Mouse (Mus musculus) ES-Bruce4 (cell line): Measurements from ENCODE around the gene Mme.

Experiments used
- CTCF ChIP-seq: IDR thresholded peaks from one replicate; pipeline ENCODE4 v1.8.1; 2011; ENCODE audit warnings: low read depth, low read length
- EP300 ChIP-seq: IDR thresholded peaks from 2 replicates; pipeline ENCODE4 v1.6.1; 2011; ENCODE audit warnings: low read depth, low read length; ENCODE audit not compliant: insufficient read depth
- POLR2A ChIP-seq: IDR thresholded peaks from one replicate; pipeline ENCODE4 v1.8.1; 2011; ENCODE audit warnings: low read length; ENCODE audit not compliant: insufficient read depth

GRCm38 (mm10) chr3:63235957-63236356, 5.4 kb upstream of the Mme start:
- no peak for TF ChIP-seq CTCF
- no peak for TF ChIP-seq POLR2A
- TF ChIP-seq EP300, result no peak
